Mouse (Mus musculus): ENCODE measurements at regions not wholly inside any gene's neighbourhood (a gene's known extent, or its start where the extent isn't known, plus 50 kb on each side); places are given as distances from the start of the nearest gene placed in this dataset.

DNA sequence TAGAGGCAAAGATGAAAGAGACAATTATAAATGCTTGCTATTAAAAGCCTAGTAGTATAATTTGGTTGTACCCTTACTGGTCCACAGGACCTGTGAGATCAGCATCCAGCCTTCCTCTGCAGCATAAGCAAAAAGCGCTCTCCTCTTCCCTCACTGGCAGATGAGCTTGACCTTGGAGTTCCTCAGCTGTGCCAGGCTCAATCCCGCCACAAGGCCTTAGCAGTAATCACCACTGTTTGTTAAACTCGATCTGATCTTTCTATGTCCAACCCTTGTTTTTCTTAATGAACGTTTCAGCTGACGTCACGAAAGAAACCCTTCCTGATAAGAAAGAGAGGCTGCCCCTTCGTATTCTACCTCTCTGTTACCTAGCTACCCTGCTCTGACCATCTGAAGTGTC, 183.5 kb downstream of the Ifng start:
- DNase-seq (ENCODE audit: low spot score), result no peak

DNA sequence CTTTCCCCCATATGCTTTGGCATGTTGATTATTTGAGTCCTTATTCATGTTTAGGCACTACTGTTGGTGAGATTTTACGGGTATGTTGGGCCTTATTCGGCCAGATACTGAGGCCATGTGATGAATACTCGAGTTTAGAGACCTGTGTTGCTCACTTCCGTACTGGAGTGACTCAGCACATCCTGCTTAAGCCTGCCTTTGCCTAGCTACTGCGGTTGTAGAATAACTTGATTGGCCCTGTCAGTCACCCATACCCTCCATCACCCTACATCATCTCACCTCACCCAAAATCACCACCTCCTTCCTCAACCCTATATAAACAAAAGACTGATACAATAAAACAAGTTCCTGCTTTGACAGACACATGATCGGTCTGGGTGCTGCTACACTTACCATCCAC, 187.2 kb downstream of the Ifng start:
- DNase-seq (ENCODE audit: low spot score), result peak; percentile 22

DNA sequence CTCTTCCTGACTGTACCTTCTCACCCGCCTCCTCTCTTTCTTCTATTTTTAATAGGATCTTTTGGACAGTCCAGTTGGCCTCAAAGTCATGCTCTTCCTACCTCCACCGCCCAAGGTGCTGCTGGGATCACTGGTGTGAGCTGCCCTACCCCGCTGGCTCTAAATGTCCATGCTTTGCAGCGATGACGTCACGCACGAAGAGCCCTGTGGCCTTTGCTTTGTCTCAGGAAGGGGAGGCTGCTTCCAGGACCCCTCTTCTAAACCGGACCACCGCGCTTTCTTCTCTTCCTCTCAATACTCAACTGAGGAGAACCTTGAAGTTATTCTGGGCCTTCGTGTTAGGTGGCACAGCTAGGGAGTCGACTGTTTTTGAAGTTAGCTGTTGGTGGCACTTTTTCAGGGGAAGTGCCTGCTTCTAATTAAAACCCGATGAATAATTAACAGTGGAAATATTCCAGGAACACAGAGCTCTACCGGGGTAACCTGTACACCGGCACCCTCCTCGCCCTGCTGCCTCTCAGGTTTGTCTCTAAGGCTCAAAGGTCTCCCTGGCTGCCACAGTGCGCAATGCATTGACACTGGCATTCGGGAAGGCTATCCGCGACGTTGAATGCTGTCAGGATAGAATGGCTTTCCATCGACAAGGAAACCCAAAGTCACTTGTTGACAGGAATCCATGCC, 188.7 kb downstream of the Ifng start:
- no peak for DNase-seq (ENCODE audit: low spot score)

DNA sequence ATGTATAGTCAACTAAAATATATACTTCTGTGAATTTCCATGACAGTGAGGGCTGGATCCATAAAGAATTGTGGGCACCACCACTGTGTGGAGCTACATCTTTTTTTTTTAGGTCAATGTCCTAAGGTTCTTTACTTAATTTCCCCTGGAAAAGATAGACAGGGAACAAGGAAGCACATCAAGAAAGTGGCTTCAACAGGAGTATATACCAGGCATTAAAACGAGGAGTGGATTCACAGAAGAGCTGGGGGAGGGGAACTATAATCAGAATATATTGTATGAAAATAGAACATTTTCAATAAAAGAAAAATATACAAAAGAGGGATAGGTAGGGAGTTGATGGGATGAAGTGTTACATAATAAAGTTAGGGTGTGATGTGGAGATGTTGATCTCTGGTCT, 190.9 kb downstream of the Ifng start:
- DNase-seq (ENCODE audit: low spot score), result no peak

DNA sequence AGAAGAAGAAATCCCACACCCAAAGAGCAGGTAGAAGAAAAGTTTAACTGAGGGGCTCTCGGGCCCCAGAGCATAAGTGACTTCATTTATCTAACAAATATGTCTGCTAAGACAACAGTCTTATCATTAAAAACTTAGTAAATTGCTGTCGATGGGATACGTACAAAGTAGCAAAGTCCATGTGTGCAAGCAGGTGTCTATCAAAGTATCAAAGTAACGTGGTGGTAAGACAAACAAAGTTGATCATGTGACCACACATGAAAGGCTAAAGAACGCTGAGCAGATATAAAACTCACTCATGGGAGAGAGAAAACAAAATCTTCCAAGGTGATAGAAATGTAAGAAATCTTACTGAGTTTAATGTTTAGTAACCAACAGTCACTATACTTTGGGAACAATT, 191.3 kb downstream of the Ifng start:
- no peak for DNase-seq (ENCODE audit: low spot score)

DNA sequence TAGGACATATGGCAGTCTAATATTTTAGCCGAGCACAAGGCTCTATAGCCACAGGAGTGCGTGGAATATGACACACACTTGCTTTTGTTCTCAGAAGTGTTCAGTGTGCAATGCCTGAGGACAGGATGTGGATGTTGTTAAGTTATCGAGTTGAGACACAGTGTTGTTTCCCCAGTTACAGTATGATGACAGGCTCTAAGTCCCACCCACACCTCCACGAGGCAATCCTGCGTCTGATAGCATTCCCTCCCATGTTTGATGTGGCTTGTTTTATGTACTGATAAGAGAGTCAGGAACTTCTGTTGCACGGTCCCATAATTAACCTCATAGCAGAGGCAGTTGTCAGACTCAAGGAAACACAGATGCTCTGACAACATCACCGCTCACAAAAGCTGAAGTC, 192.6 kb downstream of the Ifng start:
- DNase-seq (ENCODE audit: low spot score), result no peak

DNA sequence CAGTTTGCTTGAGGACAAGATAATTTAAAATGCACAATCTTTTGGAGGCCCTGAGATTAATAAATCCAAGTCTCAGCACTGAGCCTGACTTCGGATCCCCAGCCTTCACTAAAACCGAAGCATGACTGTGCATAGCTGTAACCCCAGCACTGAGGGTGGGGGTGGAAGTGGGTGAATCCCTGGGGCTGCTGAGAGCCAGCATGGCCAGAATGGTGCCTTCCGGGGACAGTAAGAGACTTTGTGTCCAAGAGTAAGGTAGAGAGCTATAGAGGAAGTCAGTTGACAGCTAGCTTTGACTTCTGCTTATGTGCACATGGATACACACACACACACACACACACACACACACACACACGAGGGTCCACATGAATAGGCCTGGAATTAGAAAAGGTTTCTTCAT, 198.3 kb downstream of the Ifng start:
- no peak for DNase-seq (ENCODE audit: low spot score)

DNA sequence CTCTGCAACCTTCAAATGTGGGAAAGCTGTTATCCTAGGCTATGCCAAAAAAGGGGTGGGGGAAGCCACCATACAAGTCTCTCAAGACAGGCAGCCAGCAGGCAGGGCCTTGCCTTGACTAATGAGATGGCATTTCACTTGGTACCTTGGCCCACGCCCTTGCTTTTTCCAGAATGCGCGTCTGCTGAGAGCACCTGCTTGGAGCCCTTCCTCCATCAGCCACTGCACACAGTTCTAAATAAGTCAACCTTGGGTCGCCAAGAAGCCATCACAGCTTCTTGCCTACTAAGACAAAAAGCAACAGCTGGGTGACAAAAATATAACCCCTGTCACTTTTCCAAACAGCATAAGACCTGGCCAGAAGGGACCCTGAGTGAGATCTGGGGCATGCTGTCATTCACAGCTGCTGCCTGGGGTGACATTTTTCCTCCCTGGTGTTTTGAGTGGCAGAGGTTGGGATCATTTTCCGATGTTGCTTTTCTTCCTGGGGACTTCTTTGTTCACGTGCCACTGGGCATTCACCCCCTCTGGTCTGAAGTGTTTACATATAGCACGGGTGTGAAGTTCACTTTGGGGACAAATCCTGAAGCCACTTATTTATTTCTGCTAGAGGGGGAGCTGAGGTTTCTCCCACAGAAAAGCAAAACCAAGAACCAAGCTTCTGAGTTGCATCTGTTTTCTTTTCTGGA, 199.4 kb downstream of the Ifng start:
- no peak for DNase-seq (ENCODE audit: low spot score)

DNA sequence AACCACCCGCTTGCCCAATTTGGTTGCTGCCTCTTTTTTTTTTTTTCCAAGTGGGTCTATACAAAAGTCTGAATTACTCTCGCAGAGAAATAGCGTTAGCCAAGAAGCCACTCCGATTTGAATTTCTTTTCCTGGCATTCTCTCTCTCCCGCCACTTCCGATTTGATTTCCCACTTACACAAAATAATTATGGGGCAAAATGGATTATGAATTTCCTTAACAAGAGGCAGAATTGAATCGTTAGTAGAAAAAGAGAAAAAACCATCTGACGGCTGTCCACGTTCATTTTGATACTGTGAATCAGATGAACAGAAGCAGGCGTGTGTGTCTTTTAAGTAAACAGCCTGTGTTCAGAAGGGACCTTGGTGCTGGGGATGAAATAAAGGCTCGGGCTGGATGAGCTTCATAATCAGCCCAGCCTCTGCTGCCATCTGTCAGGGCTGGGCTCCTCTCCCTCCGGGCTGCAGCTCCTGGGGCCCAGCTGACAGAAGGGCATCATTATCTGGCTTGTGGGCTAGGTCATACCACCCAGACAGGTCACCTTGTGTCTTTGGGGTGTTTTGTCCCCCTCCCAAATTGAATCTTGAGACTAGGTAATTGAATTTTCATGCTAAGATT, 200.1 kb downstream of the Ifng start:
- DNase-seq (ENCODE audit: low spot score), result no peak

DNA sequence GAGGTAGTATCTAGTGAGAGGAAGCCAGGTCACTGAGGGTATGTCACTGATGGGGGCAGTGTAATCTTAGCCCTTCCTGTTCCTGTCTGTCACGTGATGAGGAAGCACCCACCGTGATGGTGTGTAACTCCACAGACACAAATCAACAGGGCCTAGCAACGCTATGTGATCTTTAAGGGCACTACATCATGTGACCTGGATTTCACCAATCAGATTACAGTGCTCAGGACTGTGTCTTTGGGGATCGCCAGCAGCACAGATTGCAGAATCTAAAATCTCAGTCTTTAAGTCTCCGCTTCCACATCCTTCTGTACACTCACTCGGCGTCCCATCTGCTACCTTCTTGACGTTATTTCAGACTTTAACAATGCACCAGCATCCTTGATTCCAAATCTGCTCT, 202.8 kb downstream of the Ifng start:
- DNase-seq (ENCODE audit: low spot score), result no peak

DNA sequence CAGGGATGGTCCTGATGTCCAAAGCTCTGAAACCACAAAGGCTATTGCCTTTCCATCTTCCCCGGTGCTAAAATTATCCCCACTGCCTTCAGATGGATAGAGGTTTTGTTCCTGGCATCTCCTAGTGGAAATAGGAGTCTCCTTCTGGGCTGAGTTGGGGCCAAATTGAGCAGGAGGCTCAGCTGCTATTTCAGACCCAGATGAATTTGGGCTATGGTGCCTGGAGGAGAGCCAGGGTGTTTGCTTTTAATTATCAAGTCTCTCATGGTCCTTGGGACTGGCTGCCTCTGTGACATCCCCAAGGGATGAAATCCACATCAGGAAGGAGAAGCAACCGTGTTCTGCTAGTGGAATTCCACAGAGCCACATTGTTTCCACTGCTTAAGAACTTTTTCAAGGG, 207.3 kb downstream of the Ifng start:
- no peak for DNase-seq (ENCODE audit: low spot score)

DNA sequence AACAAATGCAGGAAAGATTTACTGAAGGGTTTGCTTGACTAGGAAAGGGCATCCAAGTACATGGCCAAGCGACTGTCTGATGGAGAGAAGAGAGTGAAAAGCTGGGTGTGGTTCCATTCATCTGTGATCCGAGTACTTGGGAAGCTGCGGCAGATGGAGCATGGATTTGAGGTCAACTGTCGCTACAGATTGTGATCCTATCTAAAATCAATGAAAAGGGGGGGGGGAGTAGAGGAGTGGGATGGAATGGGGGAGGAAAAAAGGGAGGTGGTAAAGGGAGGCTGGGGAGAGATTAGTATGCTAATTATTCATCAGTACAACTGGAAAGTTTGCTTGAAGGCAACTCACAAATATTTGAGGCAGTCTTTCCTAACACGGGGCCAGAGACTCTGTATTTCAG, 213.4 kb downstream of the Dyrk2 start:
- no peak for DNase-seq (ENCODE audit: low spot score)

DNA sequence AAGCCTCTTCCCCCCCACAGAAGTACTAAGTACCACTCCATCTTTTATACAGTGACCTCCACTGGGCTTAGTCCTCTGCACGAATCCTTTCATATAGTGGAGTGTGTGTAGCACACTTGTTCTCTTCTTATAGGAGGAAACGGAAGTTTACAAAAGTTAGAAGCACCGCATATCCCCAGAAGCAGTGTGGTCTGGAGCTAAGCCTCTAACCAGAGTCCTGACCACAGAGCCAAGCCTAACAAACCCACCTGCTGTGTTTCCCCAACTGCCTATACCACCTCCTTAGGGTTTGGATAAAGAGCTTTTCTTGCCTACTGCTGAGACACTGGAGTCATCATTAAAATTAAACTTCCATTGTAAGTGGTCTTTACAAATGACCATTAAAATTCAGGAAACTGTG, 204.0 kb downstream of the Dyrk2 start:
- DNase-seq (ENCODE audit: low spot score), result no peak

DNA sequence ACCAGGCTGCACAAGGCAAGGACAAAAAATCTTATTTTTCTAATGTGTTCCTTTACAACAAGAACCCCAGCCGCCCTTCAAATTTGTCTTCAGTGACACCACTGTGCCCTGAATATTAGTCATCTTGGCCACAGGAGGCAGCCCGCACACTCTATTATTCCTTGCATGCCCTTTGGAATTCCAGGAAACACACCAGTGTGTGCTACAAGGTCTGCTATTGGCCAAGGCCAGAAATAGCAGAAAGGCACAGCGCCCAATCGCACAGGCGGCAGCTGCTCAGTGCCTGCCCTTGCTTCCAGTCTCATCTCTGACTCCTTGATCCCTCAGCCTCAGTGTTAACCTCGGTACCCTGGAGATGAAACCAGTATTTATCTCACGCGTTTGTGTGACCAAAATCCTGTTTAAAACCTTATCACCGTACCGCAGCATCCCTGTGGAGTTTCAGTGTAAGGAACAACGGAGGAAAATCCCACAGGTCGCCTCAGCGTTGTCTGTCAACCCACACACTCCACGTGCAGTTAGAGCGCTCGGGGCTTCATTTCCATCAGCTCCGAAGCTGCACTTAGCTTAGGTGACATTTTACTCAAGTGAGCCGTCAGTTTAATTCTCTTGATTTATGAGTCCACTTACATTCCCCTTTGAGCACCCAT, 194.1 kb downstream of the Dyrk2 start:
- DNase-seq (ENCODE audit: low spot score), result no peak

DNA sequence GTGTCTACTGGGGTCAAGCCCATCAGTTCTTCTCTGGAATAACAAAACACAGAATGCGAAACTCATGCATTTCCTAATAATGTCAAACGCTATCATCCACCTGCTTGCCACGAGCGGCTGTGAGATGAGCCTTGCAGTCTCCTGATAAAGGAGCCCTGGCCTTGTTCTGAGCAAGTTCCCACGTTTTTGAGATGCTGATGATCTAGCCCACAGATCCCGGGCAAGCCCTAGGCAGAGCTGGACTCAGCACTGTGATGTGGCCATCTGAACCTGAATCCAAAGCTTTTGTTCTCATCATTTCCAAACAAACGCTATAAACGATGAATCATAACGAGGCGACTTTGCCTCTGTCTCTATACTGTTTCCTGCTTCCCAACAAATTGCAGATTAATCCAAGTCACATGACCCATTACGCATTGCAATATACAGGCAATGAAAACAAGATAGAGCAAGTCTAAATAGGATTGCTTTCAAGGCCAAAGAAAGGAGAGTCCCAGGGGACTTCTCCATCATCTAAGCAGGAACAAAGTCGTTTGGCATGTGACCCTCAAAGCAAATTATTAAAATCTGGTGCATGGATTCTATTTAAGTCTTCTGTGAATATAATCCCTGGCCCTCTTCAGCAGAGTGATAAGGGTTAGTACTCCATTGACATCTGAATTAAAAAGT, 191.1 kb downstream of the Dyrk2 start:
- DNase-seq (ENCODE audit: low spot score), result no peak

DNA sequence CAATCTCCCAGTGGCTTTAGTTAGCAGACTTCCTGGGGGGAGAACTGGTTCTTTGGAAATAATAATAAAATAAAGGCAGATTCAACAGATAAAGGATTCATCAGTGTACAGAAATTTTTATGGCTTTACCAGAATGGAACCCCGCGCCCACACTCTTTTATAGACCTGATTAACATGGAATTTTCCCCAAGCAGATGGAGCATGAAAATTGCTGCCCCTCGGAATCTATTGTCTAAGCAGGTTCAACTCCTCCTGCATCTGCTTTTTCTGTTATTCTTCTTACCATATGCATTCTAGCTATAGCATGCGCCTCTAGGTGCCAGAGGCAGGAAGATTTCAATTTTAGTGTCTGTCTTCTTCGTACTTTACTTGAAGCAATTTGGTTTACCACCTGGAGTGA, 190.5 kb downstream of the Dyrk2 start:
- no peak for DNase-seq (ENCODE audit: low spot score)

DNA sequence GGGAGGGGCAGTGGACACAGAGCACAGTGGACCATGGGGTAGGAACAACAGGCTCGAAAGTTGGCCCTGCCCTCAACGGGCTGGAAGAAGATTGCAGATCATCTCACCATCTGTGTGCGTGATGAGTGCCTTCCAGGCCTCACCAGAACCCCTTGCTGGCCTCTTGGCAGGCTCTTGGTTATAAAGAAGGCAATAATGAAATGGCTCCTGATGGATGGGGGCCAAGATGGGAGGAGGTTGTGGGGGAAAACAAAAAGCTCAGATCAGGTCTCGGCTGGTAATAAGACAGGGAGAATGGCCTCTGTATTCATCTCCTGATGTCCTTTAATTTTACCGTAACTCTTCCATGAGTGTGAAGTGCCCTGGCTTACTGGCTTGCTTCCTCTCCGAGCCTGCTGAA, 189.1 kb downstream of the Dyrk2 start:
- DNase-seq (ENCODE audit: low spot score), result no peak

DNA sequence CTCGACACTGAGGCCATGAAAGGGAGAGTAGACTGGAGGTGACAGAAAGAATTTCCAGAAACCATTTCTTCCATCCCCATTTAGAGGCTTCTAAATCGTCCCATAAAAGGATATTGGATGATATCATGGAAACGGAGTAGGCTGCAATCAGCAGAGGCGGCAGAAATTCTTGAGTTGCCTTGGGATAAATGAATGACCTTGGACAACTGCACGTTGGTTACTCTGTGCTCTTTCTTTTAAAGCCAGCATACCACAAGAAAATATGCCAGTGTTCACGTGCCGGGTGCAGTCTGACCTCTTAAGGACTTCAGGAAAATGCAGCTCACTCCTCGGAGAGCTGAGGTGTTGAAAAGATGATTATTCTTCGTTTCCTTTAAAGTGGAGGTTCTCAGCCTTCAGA, 186.7 kb downstream of the Dyrk2 start:
- peak; percentile 22 for DNase-seq (ENCODE audit: low spot score)

DNA sequence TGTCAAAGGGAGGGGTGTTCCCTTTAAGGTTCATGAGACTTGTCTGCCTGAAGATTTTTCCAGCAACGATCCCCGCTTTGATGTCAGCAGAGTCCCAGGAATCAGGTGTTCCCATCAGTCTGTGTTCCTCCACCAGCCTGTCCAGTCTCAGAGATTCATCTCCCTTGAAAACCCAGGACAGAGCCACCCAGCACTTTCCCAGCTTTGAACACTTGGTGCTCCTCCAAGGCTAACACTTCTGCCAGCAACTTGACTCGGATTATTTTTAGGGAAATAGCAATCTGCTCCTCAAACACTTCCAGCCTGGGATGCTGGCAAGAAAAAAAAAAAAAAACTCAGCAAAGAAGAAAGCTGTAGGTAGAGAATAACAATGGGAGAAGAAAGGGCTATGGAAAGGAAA, 170.7 kb downstream of the Dyrk2 start:
- DNase-seq (ENCODE audit: low spot score), result no peak

DNA sequence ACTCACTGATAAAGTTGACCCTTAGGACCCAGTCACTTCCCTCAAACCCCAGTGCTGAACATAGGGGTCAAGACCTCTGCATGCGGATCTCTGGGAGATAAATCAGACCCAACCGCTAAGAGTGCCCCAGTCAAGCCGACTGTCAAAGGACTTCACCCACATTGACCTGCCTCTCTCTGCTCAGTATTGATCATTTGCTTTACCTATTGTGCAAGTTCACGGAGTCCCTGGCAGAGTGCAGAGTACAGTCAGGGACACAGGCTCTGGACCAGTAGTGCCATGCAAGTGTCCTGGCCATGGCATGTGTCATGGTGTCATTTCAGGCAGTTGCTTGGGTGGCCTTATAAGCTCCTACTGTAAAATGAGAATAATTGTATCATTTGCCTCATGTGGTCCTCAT, 169.9 kb downstream of the Dyrk2 start:
- no peak for DNase-seq (ENCODE audit: low spot score)

DNA sequence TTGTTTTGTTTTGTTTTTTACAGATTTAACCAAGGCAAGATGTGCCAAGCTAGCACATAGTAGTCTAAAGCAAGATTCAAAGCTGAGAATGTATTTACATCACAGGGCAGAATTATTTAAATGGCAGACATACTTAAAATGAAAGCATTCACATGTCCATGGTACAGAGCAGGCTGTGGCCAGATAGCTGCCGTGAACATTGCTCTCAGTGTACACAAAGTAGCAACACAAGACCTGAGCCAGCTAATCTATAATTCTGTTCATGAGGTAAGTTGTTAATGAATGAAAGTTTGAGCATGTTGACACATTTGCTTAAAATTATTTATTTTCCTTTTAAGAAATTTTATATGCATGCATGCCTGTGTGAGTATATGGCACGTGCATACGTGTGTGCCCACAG, 164.0 kb downstream of the Dyrk2 start:
- DNase-seq (ENCODE audit: low spot score), result no peak

DNA sequence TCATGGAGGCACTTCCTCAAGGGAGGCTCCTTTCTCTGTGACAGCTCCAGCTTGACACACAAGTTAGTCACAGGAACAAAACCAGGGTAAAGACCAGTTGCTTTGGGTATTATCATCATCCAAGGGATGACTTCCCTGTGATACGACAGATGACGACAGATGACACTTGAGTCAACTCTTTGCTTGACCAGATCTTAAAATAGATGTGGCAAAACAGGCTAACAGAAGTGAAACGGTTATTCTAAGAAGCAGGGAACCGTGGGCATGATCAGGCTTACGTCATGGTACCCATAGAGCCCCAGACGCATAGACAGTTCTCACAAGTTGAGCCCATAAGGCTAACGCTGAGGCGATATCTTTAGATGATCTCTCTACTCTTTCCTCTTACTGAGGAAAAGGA, 160.3 kb downstream of the Dyrk2 start:
- no peak for DNase-seq (ENCODE audit: low spot score)

DNA sequence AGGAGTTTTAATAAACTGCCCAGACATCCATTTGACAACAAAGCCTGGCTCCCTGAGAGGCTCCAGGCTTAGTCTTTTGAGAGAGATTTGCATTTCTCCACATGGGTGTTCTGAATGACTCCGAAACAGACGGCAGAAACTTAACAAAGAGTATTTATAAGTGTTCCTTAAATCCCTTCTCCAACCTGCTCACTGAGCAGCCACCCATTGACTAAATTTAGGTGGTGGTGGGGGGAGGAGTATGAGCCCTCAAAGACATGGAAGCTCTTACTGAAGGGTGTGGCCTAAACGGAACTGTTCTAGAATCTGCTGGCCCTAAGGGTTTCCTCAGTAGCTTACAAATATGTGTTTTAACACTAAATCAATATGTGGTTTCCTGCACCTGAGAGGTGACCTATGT, 158.5 kb downstream of the Dyrk2 start:
- DNase-seq (ENCODE audit: low spot score), result no peak

Data from testis, postnatal 14 days (tissue).